Mouse (Mus musculus) testis, adult 2 months (tissue): ENCODE results near the gene Cdh26. TPM values are rescaled to one million over a fixed set of nuclear protein-coding genes. Genes with fewer than 3 reads are reported as not detected.

ENCODE experiments used
- H3K27ac ChIP-seq: fragments of 200-500 bp; 2 replicates; pipeline ENCODE4 v1.5.1; 2012; ENCODE audit warnings: low read depth, low read length; ENCODE audit not compliant: control insufficient read depth, insufficient read depth
- H3K27me3 ChIP-seq: fragments of 200-500 bp; 2 replicates; pipeline ENCODE4 v1.6.1; 2012; ENCODE audit warnings: mild to moderate bottlenecking, low read length, moderate library complexity; ENCODE audit not compliant: control insufficient read depth, insufficient read depth
- H3K36me3 ChIP-seq: fragments of 200-500 bp; 2 replicates; pipeline ENCODE4 v1.6.1; 2012; ENCODE audit warnings: mild to moderate bottlenecking, low read length; ENCODE audit not compliant: control insufficient read depth, insufficient read depth
- H3K4me1 ChIP-seq: fragments of 200-500 bp; 2 replicates; pipeline ENCODE4 v1.6.1; 2012; ENCODE audit warnings: low read length; ENCODE audit not compliant: control insufficient read depth, insufficient read depth
- H3K4me3 ChIP-seq: fragments of 200-500 bp; 2 replicates; pipeline ENCODE4 v1.5.1; 2012; ENCODE audit warnings: low read depth, mild to moderate bottlenecking, low read length, moderate library complexity, mixed read lengths; ENCODE audit not compliant: control insufficient read depth
- CTCF ChIP-seq: fragments of 200-500 bp; IDR thresholded peaks from 2 replicates; pipeline ENCODE4 v1.5.1; 2012; ENCODE audit warnings: low read depth, mild to moderate bottlenecking, inconsistent platforms, low read length, moderate library complexity; ENCODE audit not compliant: control insufficient read depth, insufficient read depth, insufficient replicate concordance
- POLR2A ChIP-seq: fragments of 200-500 bp; IDR thresholded peaks from 2 replicates; pipeline ENCODE4 v1.6.1; 2012; ENCODE audit warnings: low read depth, mild to moderate bottlenecking, inconsistent platforms, low read length, moderate library complexity; ENCODE audit not compliant: control insufficient read depth
- polyA plus RNA-seq: library from polyadenylated mRNA; depleted of rRNA; stranded (reverse); fragments of >200 nt; gene quantifications from 2 replicates; pipeline ENCODE4 v1.2.3, GENCODE M21; 2012; rRNA removed

The Cdh26 gene
- polyA plus RNA-seq, 1 experiment = 3.5 TPM

GRCm38 (mm10) chr2:178520216-178520615 lies 89.9 kb downstream of the Cdh26 start:
- Histone ChIP-seq H3K4me3 (no peak overlapping the region), H3K27me3 (no peaks in the 10 kb centered on the region), H3K36me3 (no peaks in the 10 kb centered on the region), H3K27ac (no peak overlapping the region), H3K4me1 (no peaks in the 10 kb centered on the region)
- TF ChIP-seq CTCF = no peak
- no peak for TF ChIP-seq POLR2A

- H3K27ac ChIP-seq = no peak overlapping the region
- H3K27me3 ChIP-seq = no peaks in the 10 kb centered on the region
- H3K4me1 ChIP-seq = no peaks in the 10 kb centered on the region
- no peak overlapping the region for H3K4me3 ChIP-seq
- TF ChIP-seq CTCF = no peak
- no peak for TF ChIP-seq POLR2A
- no peaks in the 10 kb centered on the region for H3K36me3 ChIP-seq
Measured at GRCm38 (mm10) chr2:178522331-178522730, 92.0 kb downstream of the Cdh26 start.

- no peak overlapping the region for H3K4me3 ChIP-seq
- no peak for TF ChIP-seq POLR2A
- no peak for TF ChIP-seq CTCF
Measured at GRCm38 (mm10) chr2:178522786-178523185, 92.5 kb downstream of the Cdh26 start.

GRCm38 (mm10) chr2:178526776-178527175 lies 96.4 kb downstream of the Cdh26 start:
- no peaks in the 10 kb centered on the region for H3K27me3 ChIP-seq
- H3K4me3 ChIP-seq = no peak overlapping the region
- H3K4me1 ChIP-seq = no peaks in the 10 kb centered on the region
- no peaks in the 10 kb centered on the region for H3K36me3 ChIP-seq
- no peak overlapping the region for H3K27ac ChIP-seq
- TF ChIP-seq POLR2A (no peak), CTCF (no peak)

More at GRCm38 (mm10) chr2:178522786-178523185, 92.5 kb downstream of the Cdh26 start:
- Histone ChIP-seq H3K27ac (no peak overlapping the region), H3K36me3 (no peaks in the 10 kb centered on the region), H3K4me1 (no peaks in the 10 kb centered on the region), H3K27me3 (no peaks in the 10 kb centered on the region)

- TF ChIP-seq CTCF (no peak), POLR2A (no peak)
- no peaks in the 10 kb centered on the region for H3K36me3 ChIP-seq
- no peaks in the 10 kb centered on the region for H3K27me3 ChIP-seq
- no peak overlapping the region for H3K4me3 ChIP-seq
- H3K4me1 ChIP-seq = no peaks in the 10 kb centered on the region
- no peak overlapping the region for H3K27ac ChIP-seq
Measured at GRCm38 (mm10) chr2:178531226-178531625, 100.9 kb downstream of the Cdh26 start.

- Histone ChIP-seq H3K4me1 (no peaks in the 10 kb centered on the region), H3K36me3 (no peaks in the 10 kb centered on the region), H3K27me3 (no peaks in the 10 kb centered on the region), H3K27ac (no peak overlapping the region), H3K4me3 (no peak overlapping the region)
- TF ChIP-seq POLR2A (no peak), CTCF (no peak)
Measured at GRCm38 (mm10) chr2:178536574-178536973, 106.2 kb downstream of the Cdh26 start.

Other genes with a start within 250 kb of the Cdh26 start
- gene Sycp2, start 22.8 kb upstream of the Cdh26 start, polyA plus RNA-seq = 12.2 and 18.8 TPM in 2 replicates
- gene Ppp1r3d, start 16.1 kb upstream of the Cdh26 start, polyA plus RNA-seq = 0.38 and 0.64 TPM in 2 replicates
- 1.8 and 2.6 TPM in 2 replicates for gene Fam217b, start 16.0 kb upstream of the Cdh26 start, polyA plus RNA-seq